Mouse (Mus musculus) spleen, adult 2 months (tissue): Measurements from ENCODE around the gene Camk1g.

Experiments used
- CTCF ChIP-seq: fragments of 200-500 bp; IDR thresholded peaks from 2 replicates; pipeline ENCODE4 v1.5.1; 2011; ENCODE audit warnings: mild to moderate bottlenecking, inconsistent platforms; ENCODE audit not compliant: insufficient read depth, insufficient read length, insufficient replicate concordance; ENCODE audit errors: extremely low read depth
- POLR2A ChIP-seq: fragments of 200-500 bp; IDR thresholded peaks from 2 replicates; pipeline ENCODE4 v1.6.1; 2011; ENCODE audit warnings: low read depth, low read length, inconsistent platforms

- TF ChIP-seq CTCF (no peak), POLR2A (no peak)
Observed at GRCm38 (mm10) chr1:193316358-193316750, 53.7 kb downstream of the Camk1g start.
